Mouse (Mus musculus) cerebellum, postnatal 14 days (tissue): ENCODE measurements around the gene Ssna1.
A peak's percentile ranks its signal among the peaks of the same experiment; 100 is the strongest.
"Not testable (repeated sequence)": the region's sequence is repeated elsewhere in the genome, so short reads cannot be mapped to it uniquely, and the experiment has no call there.

Experiments used
- DNase-seq, 2 experiments: peaks; one replicate each; pipeline ENCODE4 v3.0.0; 2021; ENCODE audit warnings: mixed read lengths in 2 of 2

Ssna1 gene

DNA sequence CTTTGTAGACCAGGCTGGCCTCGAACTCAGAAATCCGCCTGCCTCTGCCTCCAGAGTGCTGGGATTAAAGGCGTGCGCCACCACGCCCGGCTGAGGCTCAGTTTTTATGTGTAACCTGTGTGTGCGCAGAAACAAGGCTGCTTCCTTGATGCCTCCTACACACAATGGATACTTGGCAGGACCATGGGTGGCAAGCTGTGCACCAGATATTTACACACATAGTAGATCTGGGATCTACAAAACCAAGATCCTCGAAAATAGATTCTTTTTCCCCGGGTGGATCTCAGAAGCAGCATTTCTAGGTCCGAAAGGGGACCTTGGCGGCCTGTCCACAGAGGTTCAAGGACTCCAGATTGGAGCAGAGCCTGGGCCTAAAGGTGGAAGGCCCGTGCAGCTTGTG, 10.4 kb downstream of the Ssna1 start:
- DNase-seq: no peak

DNA sequence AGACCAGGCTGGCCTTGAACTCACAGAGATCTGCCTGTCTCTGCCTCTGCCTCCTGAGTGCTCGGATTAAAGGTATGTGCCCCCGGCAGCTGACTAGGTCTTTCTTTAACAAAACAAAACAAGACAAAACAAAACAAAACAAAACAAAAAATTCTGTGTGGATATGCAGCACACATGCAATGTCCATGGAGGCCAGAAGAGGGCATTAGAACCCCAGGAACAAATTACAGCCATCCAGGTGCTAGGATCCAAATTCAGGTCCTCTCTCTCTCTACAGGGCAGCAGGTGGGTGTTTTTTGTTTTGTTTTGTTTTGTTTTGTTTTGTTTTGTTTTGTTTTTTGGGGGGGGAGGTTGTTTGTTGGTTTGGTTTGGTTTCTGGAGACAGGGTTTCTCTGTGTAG, 13.4 kb downstream of the Ssna1 start:
- peak in 1 of 2 experiments; percentile 51 for DNase-seq

- not testable (repeated sequence) for DNase-seq
These were observed 15.0 kb downstream of the Ssna1 start for GRCm38 (mm10) chr2:25257250-25257649.

- peak; percentile 76 to 82 for DNase-seq
These were observed 15.7 kb downstream of the Ssna1 start for GRCm38 (mm10) chr2:25256443-25257109.

DNA sequence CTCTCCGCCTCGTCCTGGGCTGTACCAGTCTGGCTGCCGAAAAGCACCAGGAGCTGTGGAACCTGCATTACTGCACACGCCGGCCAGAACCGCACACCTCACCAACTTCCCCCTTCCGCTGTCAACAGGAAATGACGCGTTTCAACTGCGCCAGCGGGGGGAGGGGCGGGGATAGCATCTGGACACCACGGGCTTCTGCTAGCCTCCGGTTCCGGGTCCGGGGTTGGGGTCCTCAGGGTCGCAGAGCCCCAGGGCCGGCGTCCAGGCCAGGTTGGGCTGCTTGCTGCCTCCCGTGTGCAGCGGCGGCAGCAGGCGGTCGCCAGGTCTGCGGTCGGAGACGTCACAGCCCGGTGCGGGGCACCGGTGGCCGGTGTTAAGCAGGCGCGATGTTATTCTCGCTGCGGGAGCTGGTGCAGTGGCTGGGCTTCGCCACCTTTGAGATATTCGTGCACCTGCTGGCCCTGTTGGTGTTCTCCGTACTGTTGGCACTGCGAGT, 16.9 kb downstream of the Ssna1 start, which contains the start of gene Tmem203:
Gene Tmem203, plus strand, starts transcription at position 156 of the 496 bp plus-strand sequence.
- DNase-seq: peak; percentile 91 to 94

GRCm38 (mm10) chr2:25252331-25252730, 19.9 kb downstream of the Ssna1 start:
- DNase-seq: peak in 1 of 2 experiments; percentile 43

DNA sequence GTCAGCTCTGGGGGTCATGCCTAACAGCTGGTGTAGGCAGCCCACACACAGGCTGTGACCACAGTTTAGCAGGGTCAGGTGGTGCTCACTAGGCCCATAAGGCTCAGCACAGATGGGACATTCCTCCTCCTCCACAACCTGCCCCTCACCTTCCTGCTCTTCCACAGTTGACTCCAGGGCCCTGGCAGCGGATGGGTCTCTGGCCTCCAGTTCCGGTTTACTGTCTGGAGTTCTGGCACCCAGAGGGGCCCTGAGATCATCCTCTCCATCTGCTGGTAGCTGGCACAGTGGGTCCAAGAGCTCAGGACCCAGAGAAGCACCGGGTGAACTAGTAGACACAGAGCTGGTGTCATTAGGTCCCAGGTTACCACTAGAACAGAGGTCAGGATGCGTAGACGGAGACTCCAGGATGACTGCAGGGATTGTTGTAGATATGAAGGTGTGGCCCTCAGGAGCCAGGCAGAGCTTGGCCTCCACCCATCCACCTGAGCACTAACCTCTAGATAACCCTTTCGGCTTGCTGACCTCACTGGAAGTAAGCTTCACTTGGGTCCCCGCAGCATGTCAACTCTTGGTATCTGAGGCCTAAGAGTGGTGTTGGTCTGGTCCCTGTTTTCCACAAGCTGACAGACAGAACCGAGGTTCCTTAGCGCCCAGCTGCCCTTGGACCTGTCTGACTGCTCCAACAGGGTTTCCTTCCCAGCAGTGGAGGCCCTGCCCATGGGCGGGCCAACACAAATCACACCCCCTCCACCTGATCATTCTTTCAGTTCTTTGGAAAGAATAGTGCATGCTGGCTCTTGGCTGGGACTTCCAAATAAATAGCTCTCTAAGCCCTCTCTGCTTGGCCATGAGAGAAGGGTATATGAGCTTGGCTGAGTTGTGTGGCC, 25.8 kb downstream of the Ssna1 start, which contains the start of gene AL732309.1:
Gene AL732309.1, minus strand, starts transcription at position 681 of the 890 bp plus-strand sequence.
- DNase-seq: peak in 1 of 2 experiments; percentile 56

DNA sequence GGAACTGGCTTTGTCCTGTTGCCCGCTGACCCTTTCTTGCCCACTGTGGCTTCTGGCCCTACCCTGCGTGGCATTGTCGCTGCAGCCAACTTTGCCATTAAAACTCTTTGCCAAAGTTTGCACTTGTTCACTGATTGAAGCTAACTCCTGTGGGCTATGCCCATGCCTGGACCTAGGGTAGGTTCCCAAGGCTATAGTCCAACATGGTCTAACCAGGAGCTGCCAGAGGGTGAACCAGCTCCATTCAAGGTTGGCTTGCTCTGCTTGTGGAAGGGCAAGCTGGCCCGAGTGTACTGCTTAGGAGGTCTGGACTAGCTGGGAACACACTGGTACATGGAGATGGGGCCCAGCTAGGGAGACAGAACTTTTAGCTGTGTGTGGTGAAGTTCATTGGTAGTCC, 28.1 kb downstream of the Ssna1 start:
- DNase-seq: no peak

DNA sequence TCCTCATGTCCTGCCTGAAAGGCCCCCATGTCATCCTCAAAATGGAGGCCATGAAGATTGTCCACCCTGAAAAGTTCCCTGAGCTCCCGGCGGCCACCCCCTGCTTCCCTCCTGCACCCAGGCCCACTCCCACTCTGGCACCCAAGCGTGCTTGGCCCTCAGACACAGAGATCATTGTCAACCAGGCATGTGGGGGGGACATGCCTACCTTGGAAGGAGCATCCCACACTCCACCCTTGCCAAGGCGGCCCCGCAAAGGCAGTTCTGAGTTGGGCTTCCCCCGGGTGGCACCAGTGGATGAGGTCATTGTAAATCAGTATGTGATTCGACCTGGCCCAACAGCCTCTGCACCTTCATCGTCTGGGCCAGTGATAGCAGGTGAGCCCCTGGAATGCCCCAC, 28.9 kb downstream of the Ssna1 start:
- DNase-seq: no peak

GRCm38 (mm10) chr2:25242101-25242506, 30.1 kb downstream of the Ssna1 start, which contains the start of the genes Rnf208 and Cysrt1:
TSS of gene Rnf208 (plus strand) at chr2:25242255.
TSS of gene Cysrt1 (minus strand) at chr2:25242452.
- DNase-seq: peak; percentile 61 to 63

GRCm38 (mm10) chr2:25241438-25241775, 30.8 kb downstream of the Ssna1 start:
- no peak for DNase-seq

- DNase-seq: peak; percentile 69 to 74
These were observed 31.4 kb downstream of the Ssna1 start for GRCm38 (mm10) chr2:25240723-25241437.

DNA sequence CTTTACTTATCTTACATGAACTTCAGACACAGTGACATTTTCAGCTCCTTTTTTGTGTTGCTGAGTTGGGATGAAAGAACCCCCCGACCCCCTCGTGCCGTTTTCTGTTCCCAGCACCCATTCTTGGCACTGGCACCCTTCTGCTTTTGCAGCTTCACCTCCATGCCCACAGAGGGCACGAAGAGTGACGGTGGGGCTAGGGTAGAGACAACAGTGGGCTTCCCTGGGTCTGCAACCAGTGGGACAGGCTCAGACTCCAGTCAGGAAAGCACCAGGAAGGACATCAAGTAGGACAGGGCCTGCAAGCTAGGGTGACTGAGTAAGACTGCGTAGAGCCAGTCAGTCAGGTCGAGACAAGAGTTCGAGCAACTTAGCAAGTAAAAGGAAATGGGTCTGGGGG, 31.9 kb downstream of the Ssna1 start:
- no peak for DNase-seq

GRCm38 (mm10) chr2:25239766-25240165, 32.5 kb downstream of the Ssna1 start:
- no peak for DNase-seq

DNA sequence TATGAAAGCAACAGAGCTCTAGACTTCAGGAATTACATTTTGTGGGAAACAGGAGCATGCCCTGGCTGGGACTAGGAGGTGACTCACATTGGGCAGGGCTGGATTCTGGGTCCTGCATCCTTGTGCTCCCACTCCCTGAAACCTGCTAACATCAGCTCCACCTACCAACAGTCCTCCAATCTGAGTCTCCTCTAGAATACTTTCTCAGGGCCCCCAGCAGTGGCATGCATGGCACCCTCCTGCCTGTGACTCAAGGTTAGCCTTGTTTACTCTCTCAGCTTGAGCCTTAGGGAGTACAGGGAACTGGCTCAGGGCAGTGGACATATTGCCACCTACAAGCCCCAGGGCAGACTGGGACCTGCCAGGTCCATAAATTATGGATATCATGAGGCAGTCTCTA, 34.1 kb downstream of the Ssna1 start:
- no peak for DNase-seq

- DNase-seq: no peak
These were observed 34.7 kb downstream of the Ssna1 start for GRCm38 (mm10) chr2:25237522-25237921.

GRCm38 (mm10) chr2:25236614-25237013, 35.6 kb downstream of the Ssna1 start, which contains the start of gene Rnf224:
TSS of gene Rnf224 (minus strand) at chr2:25236787.
- DNase-seq: no peak

GRCm38 (mm10) chr2:25234551-25235220, 37.6 kb downstream of the Ssna1 start:
- no peak for DNase-seq

DNA sequence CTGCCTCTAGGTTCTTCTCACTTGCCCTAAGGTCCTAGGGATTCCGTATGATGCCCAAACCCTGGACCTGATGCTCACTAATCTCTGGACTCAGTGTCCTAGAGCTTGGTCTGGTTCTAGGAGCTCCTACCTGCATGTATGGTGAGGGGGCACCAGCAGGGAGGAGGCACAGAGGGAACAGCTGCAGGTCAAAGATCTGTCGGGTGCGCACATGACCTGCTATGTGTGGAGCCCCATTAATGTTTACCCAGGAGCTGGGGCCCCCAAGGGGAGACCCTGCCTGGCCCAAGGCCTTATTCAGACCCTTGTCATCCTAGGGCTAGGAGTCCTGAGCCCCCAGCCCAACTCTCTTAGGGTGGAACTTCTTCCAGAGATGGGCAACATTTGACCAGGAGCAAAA, 38.2 kb downstream of the Ssna1 start, which contains the start of gene Slc34a3:
Gene Slc34a3, minus strand, starts transcription at position 315 of the 400 bp plus-strand sequence.
- DNase-seq: no peak

GRCm38 (mm10) chr2:25233421-25233820, 38.8 kb downstream of the Ssna1 start:
- DNase-seq: no peak

- no peak for DNase-seq
These were observed 41.2 kb downstream of the Ssna1 start for GRCm38 (mm10) chr2:25231038-25231437.

GRCm38 (mm10) chr2:25230581-25230980, 41.7 kb downstream of the Ssna1 start:
- DNase-seq: no peak
